Mouse (Mus musculus): ENCODE measurements around the gene Pcsk5. TPM values are rescaled to one million over a fixed set of nuclear protein-coding genes. Genes with fewer than 3 reads are reported as not detected.

Gene Pcsk5
- polyA plus RNA-seq (2016; fragmentation: Nextera tagmentation; extraction: Ambion mirVana): 10.6 and 12.5 TPM in 2 replicates

GRCm38 (mm10) chr19:17837471-17837859 lies at the start of gene Pcsk5:
TSS of gene Pcsk5 (minus strand) at chr19:17837632.
- Histone ChIP-seq H3K9ac (peak within 1 kb of the TSS; percentile 74), H3K4me2 (peak within 1 kb of the TSS; percentile 94), H3K36me3 (replicated peaks) (no peaks in the 10 kb centered on the region), H3K9me3 (no peaks in the 10 kb centered on the region), H3K4me3 (replicated peaks) (peak within 1 kb of the TSS; percentile 73), H3K27ac (peak within 1 kb of the TSS; percentile 85), H3K27me3 (peaks cover 15% of the 10 kb centered on the region; the same call in 1 of the 2 replicates), H3K4me1 (peaks cover 25% of the 10 kb centered on the region)
- peak; percentile 96 for ATAC-seq (ENCODE audit: low FRiP score)
- WGBS: 0% methylated on average over 7 of the region's 36 CpGs

- H3K4me1 ChIP-seq: no peaks in the 10 kb centered on the region
- H3K4me2 ChIP-seq: no peak overlapping the region
- 82% methylated on average over 7 of the region's 7 CpGs for WGBS
- no peaks in the 10 kb centered on the region for H3K36me3 ChIP-seq (replicated peaks)
- H3K9me3 ChIP-seq: no peaks in the 10 kb centered on the region
- no peak for ATAC-seq (ENCODE audit: low FRiP score)
- H3K9ac ChIP-seq: no peak overlapping the region
- H3K27ac ChIP-seq: no peak overlapping the region
- H3K27me3 ChIP-seq: no peaks in the 10 kb centered on the region
- no peak overlapping the region for H3K4me3 ChIP-seq (replicated peaks)
Measured at GRCm38 (mm10) chr19:17875804-17876203, 38.4 kb upstream of the Pcsk5 start.

GRCm38 (mm10) chr19:17874388-17874787 lies 37.0 kb upstream of the Pcsk5 start:
- Histone ChIP-seq H3K4me1 (no peaks in the 10 kb centered on the region), H3K9me3 (no peaks in the 10 kb centered on the region), H3K4me2 (no peak overlapping the region), H3K36me3 (replicated peaks) (no peaks in the 10 kb centered on the region), H3K27ac (no peak overlapping the region), H3K9ac (no peak overlapping the region), H3K27me3 (no peaks in the 10 kb centered on the region), H3K4me3 (replicated peaks) (no peak overlapping the region)
- ATAC-seq (ENCODE audit: low FRiP score): no peak
- WGBS: 42% methylated on average over 2 of the region's 2 CpGs

DNA sequence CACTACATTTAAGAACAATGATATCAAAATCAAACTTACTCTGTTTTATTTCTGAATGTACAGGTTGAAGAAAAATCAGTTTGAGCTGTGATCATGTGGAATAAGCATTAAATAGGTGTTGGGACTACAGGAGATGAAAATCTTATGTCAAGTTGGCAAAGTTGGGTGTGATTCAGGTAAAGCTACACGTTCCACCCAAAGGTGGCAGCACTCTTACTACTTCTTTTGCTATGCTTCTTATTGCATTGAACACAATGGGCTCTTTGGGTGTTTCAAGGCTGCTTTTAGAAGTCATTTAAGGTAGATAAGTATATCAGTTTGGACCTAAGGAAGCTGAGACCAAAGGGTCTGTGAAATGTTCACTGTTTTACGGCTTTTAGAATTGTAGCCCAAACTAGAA lies 36.3 kb upstream of the Pcsk5 start:
- Histone ChIP-seq H3K27me3 (no peaks in the 10 kb centered on the region), H3K9ac (no peak overlapping the region), H3K4me3 (replicated peaks) (no peak overlapping the region), H3K36me3 (replicated peaks) (no peaks in the 10 kb centered on the region), H3K27ac (no peak overlapping the region), H3K9me3 (no peaks in the 10 kb centered on the region), H3K4me2 (no peak overlapping the region), H3K4me1 (no peaks in the 10 kb centered on the region)
- no peak for ATAC-seq (ENCODE audit: low FRiP score)
- WGBS: 65% methylated on average over 2 of the region's 2 CpGs

DNA sequence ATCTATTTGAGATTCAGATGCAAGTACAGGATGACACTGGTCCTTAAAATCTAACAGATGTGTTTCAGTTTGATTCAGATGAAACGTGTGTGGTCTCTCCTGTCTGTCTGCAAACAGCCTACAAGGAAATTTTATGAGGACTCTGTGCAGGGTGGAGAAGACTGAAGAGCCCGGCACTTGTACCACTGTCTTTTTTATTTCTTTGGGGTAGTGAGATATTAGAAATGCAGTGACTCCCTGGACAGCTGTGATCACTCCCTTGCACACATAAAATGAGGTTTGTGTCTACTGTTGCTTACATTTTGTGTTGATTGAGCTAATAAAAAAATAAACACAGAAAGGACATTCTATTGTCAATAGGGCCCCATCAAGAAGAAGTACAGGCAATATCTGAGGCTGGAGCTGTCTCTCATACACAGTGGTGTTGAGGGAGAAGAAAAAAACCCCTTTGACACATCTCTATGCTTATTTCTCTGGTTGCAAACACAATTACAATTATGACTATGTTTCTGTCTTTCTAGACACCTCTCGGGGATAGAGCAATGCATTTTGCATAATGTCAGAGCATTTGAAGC lies 29.0 kb upstream of the Pcsk5 start:
- Histone ChIP-seq H3K36me3 (replicated peaks) (no peaks in the 10 kb centered on the region), H3K27me3 (no peaks in the 10 kb centered on the region), H3K9me3 (no peaks in the 10 kb centered on the region), H3K27ac (no peak overlapping the region), H3K4me1 (no peaks in the 10 kb centered on the region), H3K4me2 (no peak overlapping the region), H3K9ac (no peak overlapping the region), H3K4me3 (replicated peaks) (no peak overlapping the region)
- WGBS: 77% methylated on average over 3 of the region's 3 CpGs
- ATAC-seq (ENCODE audit: low FRiP score): no peak

GRCm38 (mm10) chr19:17860351-17861014 lies 23.1 kb upstream of the Pcsk5 start:
- ATAC-seq (ENCODE audit: low FRiP score): no peak; the same call in 1 of the 2 replicates
- H3K27me3 ChIP-seq: no peaks in the 10 kb centered on the region
- no peak overlapping the region for H3K4me3 ChIP-seq (replicated peaks)
- no peak overlapping the region for H3K27ac ChIP-seq
- WGBS: 48% methylated on average over 4 of the region's 4 CpGs
- H3K9me3 ChIP-seq: no peaks in the 10 kb centered on the region
- H3K4me2 ChIP-seq: no peak overlapping the region
- no peak overlapping the region for H3K9ac ChIP-seq
- H3K36me3 ChIP-seq (replicated peaks): no peaks in the 10 kb centered on the region
- H3K4me1 ChIP-seq: no peaks in the 10 kb centered on the region; the same call in 1 of the 2 replicates

DNA sequence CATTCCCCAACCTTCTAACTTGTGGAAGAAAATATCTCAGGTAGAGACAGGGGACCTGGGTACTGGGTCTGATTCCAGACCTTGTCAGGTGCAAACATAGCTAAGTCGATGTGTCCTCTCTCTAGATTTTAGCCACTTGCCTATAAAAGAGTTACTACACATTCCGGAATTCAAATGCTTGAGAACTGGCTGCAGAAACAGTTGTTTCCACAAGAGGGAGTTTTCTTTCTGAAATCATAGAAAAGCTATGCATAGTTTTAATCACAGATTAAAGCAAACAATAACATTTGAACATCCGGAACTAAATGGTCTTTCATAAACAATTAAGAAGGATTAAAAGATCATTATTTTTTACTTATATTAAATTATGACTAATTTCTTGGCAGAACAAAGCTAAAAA lies 19.3 kb upstream of the Pcsk5 start:
- Histone ChIP-seq H3K36me3 (replicated peaks) (no peaks in the 10 kb centered on the region), H3K27me3 (no peaks in the 10 kb centered on the region), H3K9ac (no peak overlapping the region), H3K4me1 (no peaks in the 10 kb centered on the region; the same call in 1 of the 2 replicates), H3K27ac (no peak overlapping the region), H3K9me3 (no peaks in the 10 kb centered on the region), H3K4me2 (no peak overlapping the region), H3K4me3 (replicated peaks) (no peak overlapping the region)
- WGBS: 71% methylated on average over 3 of the region's 3 CpGs
- no peak for ATAC-seq (ENCODE audit: low FRiP score)

DNA sequence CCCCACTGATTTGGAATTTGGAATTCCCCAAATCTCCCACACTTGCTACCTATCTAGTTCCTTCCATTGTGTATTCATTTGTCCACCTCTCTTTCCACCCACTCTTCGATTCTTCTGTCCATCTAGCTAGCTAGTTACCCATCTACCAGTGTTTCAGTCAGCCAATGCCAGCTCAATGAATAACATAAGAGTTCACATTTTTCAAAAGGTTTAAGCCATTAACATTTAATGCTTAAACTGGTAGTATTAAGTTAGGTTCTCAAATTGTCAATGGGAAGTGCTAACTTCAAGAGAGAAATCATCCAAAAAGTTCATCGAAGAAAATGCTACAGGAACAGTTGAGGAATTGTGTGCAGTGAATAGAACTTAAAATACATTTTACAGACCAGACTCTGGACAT lies 11.0 kb upstream of the Pcsk5 start:
- Histone ChIP-seq H3K36me3 (replicated peaks) (no peaks in the 10 kb centered on the region), H3K4me2 (no peak overlapping the region), H3K27ac (no peak overlapping the region), H3K27me3 (no peaks in the 10 kb centered on the region), H3K9me3 (no peaks in the 10 kb centered on the region), H3K4me1 (no peaks in the 10 kb centered on the region; the same call in 1 of the 2 replicates), H3K9ac (no peak overlapping the region), H3K4me3 (replicated peaks) (no peak overlapping the region)
- WGBS: 83% methylated on average over 2 of the region's 2 CpGs
- ATAC-seq (ENCODE audit: low FRiP score): no peak

DNA sequence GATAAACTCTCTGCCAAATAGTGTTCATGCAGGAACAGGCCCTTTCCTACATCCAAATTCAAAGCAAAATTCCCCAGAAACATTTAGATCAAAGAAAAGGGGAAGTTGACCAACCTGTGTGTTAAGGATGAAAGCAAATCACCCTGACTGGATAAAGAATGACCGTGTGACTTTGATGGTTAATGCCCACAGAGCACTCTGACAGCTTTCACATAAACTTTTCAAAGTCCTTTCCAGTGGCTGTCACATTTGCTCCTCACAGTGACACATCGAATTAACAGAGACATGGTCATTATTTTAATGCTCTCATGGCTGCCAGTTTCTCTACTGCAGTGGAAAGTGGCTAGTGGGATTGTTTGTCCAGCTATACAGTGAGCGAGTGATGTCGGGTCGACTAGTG lies 8.5 kb upstream of the Pcsk5 start:
- H3K4me1 ChIP-seq: no peaks in the 10 kb centered on the region; the same call in 1 of the 2 replicates
- no peaks in the 10 kb centered on the region for H3K36me3 ChIP-seq (replicated peaks)
- 65% methylated on average over 5 of the region's 5 CpGs for WGBS
- H3K4me3 ChIP-seq (replicated peaks): no peak overlapping the region
- no peak overlapping the region for H3K9ac ChIP-seq
- ATAC-seq (ENCODE audit: low FRiP score): no peak
- H3K9me3 ChIP-seq: no peaks in the 10 kb centered on the region
- H3K27me3 ChIP-seq: no peaks in the 10 kb centered on the region
- H3K27ac ChIP-seq: no peak overlapping the region
- no peak overlapping the region for H3K4me2 ChIP-seq

DNA sequence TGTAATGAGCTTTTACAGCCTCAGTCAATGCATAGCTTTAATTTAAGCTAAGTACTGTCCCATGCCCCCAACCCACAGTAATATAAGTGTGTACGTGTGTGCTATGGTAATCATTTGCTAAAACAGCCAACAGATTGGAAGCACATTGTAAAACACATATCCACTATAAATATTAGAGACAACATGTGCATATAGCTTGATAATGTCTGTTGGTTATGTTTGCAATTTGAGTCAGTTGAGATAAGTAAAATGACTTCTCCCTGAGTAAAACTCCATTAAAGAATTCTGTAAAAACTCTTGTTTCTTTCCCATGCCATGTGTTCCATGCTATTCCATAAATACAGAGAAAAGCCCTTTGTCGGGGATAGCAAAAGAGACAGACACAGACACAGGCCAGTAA lies 4.2 kb upstream of the Pcsk5 start:
- Histone ChIP-seq H3K4me2 (no peak overlapping the region), H3K36me3 (replicated peaks) (no peaks in the 10 kb centered on the region), H3K4me1 (peaks cover 8% of the 10 kb centered on the region), H3K9ac (no peak overlapping the region), H3K27me3 (0 out of 2 replicates have a peak, but pooled peaks cover 5% of the 10 kb centered on the region), H3K9me3 (no peaks in the 10 kb centered on the region), H3K4me3 (replicated peaks) (no peak overlapping the region), H3K27ac (no peak overlapping the region)
- no peak for ATAC-seq (ENCODE audit: low FRiP score)
- 90% methylated on average over 2 of the region's 2 CpGs for WGBS

- Histone ChIP-seq H3K4me1 (peaks cover 24% of the 10 kb centered on the region), H3K27ac (no peak overlapping the region), H3K9me3 (no peaks in the 10 kb centered on the region), H3K27me3 (peaks cover 15% of the 10 kb centered on the region; the same call in 1 of the 2 replicates), H3K9ac (no peak overlapping the region), H3K4me2 (no peak overlapping the region), H3K4me3 (replicated peaks) (no peak overlapping the region), H3K36me3 (replicated peaks) (no peaks in the 10 kb centered on the region)
- no peak for ATAC-seq (ENCODE audit: low FRiP score)
- WGBS: 85% methylated on average over 1 of the region's 1 CpGs
Measured at GRCm38 (mm10) chr19:17839856-17840255, 2.4 kb upstream of the Pcsk5 start.

- peak overlapping the region; percentile 74 for H3K9ac ChIP-seq
- H3K4me1 ChIP-seq: peaks cover 25% of the 10 kb centered on the region
- peak overlapping the region; percentile 94 for H3K4me2 ChIP-seq
- H3K36me3 ChIP-seq (replicated peaks): no peaks in the 10 kb centered on the region
- ATAC-seq (ENCODE audit: low FRiP score): peak; percentile 84
- H3K27me3 ChIP-seq: peaks cover 15% of the 10 kb centered on the region; the same call in 1 of the 2 replicates
- H3K27ac ChIP-seq: peak overlapping the region; percentile 85
- no peaks in the 10 kb centered on the region for H3K9me3 ChIP-seq
- peak overlapping the region; percentile 73 for H3K4me3 ChIP-seq (replicated peaks)
- under 1% methylated on average over 72 of the region's 72 CpGs for WGBS
Measured at GRCm38 (mm10) chr19:17836566-17837470, 614 bp downstream of the Pcsk5 start.

Measured in forebrain, embryonic 12.5 days (tissue).